Mouse (Mus musculus): ENCODE results near the gene Papss1. TPM values are rescaled to one million over a fixed set of nuclear protein-coding genes. Genes with fewer than 3 reads are reported as not detected.

Gene Papss1
- polyA plus RNA-seq, 1 experiment from 2014 or later: 93.7 TPM

Other genes starting within 250 kb of the Papss1 start
- 0.22 and 0.52 TPM in 2 replicates for gene Sgms2, start 73.4 kb upstream of the Papss1 start, polyA plus RNA-seq (2014; fragmentation: Nextera tagmentation; extraction: Ambion mirVana)

Measured in neural tube, embryonic 11.5 days (tissue).